Mouse (Mus musculus) frontal cortex, postnatal 10 days (tissue): ENCODE measurements around the gene Prex1.

ENCODE experiments used
- DNase-seq, 2 experiments: peaks; one replicate each; pipeline ENCODE4 v3.0.0; 2022; ENCODE audit warnings: low spot score in 2 of 2, mixed read lengths in 1 of 2

Prex1 gene

GRCm38 (mm10) chr2:166560826-166561225 lies 152.8 kb downstream of the Prex1 start:
- no peak for DNase-seq

DNA sequence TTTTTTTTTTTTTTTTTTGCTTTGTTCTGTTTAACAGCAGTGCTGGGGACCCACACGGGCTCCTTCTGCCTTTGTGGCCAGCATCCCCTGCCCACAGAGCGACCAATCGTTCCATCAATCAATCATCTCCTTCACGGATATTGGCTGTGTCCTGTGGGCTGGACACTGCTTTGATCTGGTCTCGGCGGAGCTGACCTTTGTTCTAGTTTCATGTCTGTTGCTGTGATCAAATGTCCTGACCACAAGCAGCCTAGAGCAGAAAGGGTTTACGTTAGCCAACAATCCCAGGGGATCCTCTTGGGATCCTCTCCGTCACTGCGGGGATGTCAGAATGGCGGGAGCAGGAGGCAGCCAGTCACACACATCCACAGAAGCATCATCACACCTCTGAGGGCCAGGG lies 154.1 kb downstream of the Prex1 start:
- DNase-seq: no peak

DNA sequence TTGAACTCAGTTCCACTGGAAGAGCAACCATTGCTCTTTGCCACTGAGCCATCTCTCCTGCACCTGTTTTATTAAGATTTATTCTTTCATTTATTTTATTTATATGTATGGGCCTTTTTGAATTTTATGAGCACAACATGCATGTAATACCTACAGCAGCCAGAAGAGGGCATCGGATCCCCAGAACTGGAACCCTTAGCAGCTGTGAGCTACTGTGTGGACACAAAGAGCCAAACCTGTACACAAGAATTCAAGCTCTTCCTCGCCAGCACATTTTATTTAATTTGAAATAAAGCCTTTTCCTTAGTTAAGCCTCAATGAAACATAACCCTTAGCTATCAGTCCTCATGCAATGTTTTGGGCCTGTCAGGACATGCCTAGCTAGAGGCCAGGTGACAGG lies 158.1 kb downstream of the Prex1 start:
- peak in 1 of 2 experiments; percentile 46 for DNase-seq

- no peak for DNase-seq
Measured at GRCm38 (mm10) chr2:166554169-166554505, 159.5 kb downstream of the Prex1 start.

GRCm38 (mm10) chr2:166553502-166554168 lies 160.0 kb downstream of the Prex1 start:
- DNase-seq: no peak

DNA sequence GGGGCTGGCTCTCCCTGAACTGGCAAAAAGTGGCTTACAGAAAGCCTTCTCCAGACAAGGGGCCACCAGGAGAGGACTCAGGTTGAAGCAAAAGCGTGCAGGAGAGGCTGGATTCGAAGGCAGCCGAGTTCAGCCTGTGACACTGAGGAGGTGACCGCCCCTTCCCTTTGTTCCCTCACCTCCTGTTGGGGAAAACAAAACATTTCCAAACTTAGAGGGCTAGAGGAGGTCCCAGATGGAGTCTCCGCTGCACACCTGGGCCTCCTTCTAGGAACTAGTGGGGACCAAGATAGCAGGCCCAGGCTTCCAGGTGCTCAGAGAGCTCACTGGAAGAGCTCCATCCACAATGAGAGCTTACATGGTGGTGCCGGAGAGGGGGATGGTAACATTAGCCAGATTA lies 161.0 kb downstream of the Prex1 start:
- DNase-seq: no peak

DNA sequence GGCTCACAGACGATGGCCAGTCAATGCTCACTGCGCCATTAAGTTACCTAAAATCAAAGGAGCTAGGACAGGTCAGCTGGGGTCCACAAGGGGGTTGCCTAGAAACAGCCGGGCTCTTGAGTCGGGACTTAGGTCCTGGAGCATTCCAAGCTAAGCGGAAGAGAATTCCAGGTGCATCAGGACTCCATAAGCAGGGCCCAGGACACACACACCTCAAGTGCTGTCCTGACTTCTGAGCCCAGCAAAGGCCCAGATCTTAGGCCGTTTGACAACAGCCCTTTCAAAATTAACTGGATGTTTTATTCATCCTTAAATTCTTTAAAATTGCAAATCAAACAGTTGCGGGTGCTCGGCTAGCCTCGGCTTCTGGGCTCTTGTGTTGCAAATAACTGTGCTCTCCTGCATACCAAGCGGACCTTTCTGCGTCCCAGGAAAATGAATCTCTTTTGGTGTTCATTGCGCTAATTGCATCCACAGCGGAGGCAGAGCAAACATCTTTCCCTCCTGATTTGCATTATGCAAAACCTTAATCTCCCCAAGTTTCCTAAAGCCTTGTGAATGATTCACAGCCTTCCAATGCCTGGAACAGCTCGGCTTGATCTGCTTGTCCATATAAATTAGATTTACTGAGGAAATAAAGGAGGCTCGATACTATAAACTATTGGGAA lies 161.7 kb downstream of the Prex1 start:
- DNase-seq: no peak

DNA sequence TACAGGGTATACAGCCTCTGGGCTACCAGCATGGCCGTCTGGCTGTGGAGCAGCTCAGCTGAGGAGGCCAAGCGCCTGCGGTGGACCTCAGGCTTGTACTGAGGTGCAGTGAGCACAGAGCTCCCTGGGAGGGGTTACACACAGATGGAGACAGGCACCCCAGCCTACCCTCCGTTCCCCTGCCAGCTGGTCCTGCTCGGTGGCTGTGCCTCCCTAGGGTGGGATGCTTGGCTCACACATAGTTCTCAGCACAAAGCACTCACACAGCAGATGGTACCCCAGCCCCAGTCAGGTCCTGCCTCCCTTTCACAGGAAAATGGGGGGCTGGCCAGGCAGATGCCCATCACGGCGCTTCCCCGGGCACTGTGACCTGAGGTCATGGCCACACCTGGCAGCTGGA lies 163.8 kb downstream of the Prex1 start:
- DNase-seq: no peak

DNA sequence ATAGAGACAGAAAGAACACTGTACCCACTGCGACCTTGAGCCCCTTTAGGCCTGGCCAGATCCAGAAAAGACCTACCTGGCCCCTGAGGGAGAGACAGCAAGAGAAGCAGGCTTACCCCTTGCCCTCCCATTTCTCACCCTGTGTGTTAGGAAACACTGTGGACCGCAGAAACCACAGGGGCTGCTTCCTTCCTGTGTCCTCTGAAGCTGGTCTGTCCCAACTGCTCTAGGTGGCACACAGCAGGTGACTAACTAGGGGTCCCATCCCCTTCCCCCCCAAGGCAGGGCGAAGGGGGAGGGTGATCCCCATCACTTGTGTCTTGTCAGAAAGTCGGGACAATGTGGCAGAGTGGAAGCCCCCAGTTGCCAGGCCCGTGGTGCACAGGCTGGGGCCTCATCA lies 164.6 kb downstream of the Prex1 start:
- no peak for DNase-seq

GRCm38 (mm10) chr2:166545580-166545979 lies 168.1 kb downstream of the Prex1 start:
- no peak for DNase-seq

DNA sequence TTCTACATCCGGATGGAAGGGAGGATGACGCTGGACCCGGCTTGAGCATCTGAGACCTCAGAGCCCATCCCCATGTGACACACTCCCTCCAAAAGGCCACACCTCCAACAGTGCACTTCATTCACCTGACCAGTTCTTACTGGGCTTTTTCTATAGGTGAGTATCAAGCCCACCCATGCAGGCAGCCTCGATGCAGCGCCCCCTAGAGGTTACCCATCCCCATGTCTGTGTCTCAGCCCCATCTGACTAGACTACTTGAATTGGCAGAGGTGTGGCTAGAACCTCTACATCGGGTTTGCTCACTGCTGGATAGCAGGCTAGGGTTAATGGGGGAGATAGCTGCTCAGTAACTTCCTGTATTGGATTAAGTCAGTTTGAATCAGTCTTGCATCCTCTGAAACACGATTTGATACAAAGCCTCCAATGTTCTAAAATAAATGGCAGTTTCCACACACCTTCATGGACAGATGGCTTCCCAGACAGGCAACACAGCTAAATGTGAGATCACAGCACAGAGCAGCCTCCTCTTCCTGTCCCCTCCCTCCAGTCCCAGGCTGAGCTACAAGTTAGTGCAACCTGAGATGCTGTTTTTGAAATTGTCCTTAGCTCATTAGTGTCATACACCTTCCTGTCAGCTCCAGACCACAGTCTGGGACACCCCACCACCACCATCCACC lies 168.9 kb downstream of the Prex1 start:
- no peak for DNase-seq

DNA sequence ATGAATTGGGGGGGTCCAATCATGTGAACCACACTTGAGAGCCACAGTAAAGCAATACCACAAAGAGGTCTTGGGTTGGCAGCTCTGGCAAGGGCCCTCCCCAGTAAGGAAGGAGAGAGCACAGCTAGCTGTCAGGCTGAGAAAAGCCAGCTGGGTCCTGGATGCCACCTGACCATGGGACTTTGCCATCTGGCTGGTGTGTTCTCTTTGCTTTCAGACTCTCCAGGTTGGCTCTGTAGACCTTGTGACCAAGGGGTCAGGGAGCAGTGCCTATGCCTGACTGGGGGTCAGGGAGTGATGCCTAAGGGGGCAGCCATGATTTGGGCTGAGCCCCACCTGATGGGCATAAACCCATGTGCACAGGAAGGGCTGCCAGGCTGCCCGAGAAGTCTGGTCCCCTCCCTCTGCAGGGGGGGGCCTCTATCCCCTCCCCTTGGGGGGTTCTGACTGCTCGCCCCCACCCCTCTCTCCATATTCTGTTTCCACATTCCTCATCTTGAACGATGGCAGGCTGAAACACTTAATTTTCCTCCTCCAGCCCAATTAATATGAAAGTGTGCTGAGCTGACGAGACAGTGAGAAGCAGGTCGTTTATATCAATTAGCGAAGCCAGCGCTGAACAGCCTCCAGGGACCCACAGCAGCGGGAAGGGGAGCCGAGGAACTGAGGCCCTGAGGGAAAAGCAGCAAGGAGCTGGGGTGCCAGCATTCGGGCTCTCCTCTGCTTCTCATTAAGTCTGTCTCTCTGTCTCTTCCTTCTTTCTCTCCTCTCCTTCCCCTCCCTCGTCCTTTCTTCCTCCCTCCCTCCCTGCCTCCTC lies 172.3 kb downstream of the Prex1 start:
- no peak for DNase-seq

DNA sequence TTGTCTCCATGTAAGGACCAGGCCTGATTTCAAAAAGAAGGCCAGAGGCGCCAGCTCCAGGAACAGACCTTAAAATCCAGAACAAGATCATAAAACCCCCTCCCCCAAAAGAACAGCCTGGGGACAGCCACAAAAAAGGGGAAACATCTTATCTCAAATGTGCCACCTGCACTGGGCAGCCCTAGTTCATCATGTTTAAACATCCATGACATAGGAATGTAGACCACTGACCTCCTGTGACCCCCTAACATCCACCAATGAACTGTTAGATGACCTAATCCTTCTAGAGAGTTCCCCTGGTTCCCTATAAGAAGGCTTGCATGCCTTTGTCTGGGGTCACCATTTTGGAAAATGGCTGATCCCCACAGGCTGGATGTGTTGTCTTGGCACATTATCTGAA lies 173.4 kb downstream of the Prex1 start:
- DNase-seq: no peak

DNA sequence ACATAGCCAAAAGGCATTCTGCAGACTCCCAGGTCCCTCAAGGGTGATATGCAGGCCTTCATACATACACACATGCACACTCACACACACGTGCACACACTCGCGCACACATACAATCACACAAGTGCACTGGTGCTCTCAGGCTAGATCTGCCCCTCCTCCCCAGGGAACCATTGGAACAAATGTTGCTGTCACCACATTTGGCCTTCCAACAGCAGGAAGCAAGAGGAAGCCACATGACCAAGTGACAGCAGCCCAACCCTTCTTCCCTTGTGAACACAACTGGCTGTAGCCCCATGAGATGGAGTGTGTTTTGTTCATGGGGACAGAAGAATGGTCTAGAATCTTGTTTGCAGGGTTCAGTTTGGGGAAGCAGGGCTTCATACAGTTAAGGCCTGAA lies 176.7 kb downstream of the Prex1 start:
- DNase-seq: no peak

- no peak for DNase-seq
Measured at GRCm38 (mm10) chr2:166535519-166535918, 178.1 kb downstream of the Prex1 start.

DNA sequence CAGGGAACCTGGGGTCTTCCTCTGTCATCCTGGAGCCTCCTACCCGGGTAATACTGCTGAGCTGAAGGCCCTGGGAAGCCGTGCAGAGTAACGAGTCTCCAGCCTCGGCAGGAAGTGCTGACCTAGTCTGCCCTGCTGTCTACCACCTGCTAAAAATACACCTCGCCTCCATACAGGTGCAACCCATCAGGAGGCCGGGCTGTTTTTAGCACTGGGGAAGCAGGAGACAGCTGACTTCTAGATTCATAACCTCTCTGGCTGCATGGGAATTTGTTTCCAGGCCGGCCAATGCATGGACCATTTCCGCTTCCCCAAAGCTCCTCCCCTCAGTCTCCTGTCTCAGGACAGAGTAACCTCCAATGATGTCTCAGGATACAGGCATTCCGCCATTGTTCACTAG lies 187.4 kb downstream of the Prex1 start:
- DNase-seq: no peak

- DNase-seq: no peak
Measured at GRCm38 (mm10) chr2:166523156-166523890, 190.3 kb downstream of the Prex1 start.

GRCm38 (mm10) chr2:166522612-166523120 lies 191.0 kb downstream of the Prex1 start:
- no peak for DNase-seq

GRCm38 (mm10) chr2:166521878-166522611 lies 191.6 kb downstream of the Prex1 start:
- no peak for DNase-seq

GRCm38 (mm10) chr2:166521461-166521860 lies 192.2 kb downstream of the Prex1 start:
- no peak for DNase-seq

DNA sequence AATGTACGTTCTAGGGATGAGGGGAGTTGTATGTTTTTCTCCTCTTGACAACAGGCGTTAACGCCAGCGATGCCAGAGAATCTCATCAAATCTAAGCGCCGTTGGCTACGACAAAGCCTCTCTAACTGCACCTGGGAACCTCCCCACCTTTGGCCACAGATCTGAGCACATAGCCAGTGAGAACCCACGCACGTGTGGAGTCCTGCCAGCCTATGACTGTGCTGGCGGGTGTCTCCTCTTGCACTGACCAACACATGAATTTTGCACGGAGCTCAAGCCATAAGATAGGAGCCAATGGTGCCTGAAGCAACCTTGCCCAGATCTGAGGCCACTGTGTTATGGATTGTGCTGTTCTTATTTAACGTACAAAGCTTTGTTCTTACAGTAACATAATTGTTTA lies 193.1 kb downstream of the Prex1 start:
- DNase-seq: no peak
